Mouse (Mus musculus): ENCODE measurements around the gene Mbl1.

DNA sequence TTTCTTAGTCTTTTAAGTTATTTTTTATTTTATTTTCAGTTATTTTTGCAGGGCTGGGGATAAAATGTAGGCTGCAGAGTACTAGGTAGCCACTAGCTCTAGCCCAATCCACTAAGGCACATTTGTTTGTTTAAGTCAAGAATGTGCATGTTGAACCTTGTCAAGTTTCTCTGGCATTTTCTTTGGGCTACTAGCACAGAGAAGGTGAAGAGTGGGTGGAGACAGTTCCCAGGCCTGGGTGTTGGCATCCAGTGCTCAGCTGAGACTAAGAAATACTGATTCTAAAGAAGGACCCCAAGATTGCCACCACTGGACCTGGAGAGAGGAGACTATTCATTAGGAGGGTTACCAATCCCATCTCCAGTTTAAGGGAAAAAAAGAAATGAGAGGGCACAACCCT, 14.3 kb upstream of the Mbl1 start:
- TF ChIP-seq CTCF (IDR thresholded peaks at IDR 0.05; ENCODE audit: control insufficient read depth, insufficient read depth, insufficient replicate concordance, low read depth, low read length) (no peak), POLR2A (IDR thresholded peaks at IDR 0.05; ENCODE audit: control insufficient read depth, low read depth, low read length) (no peak)

All from testis, adult 2 months (tissue).